Mouse (Mus musculus): ENCODE data around the gene Sf3a3.

Gene Sf3a3

DNA sequence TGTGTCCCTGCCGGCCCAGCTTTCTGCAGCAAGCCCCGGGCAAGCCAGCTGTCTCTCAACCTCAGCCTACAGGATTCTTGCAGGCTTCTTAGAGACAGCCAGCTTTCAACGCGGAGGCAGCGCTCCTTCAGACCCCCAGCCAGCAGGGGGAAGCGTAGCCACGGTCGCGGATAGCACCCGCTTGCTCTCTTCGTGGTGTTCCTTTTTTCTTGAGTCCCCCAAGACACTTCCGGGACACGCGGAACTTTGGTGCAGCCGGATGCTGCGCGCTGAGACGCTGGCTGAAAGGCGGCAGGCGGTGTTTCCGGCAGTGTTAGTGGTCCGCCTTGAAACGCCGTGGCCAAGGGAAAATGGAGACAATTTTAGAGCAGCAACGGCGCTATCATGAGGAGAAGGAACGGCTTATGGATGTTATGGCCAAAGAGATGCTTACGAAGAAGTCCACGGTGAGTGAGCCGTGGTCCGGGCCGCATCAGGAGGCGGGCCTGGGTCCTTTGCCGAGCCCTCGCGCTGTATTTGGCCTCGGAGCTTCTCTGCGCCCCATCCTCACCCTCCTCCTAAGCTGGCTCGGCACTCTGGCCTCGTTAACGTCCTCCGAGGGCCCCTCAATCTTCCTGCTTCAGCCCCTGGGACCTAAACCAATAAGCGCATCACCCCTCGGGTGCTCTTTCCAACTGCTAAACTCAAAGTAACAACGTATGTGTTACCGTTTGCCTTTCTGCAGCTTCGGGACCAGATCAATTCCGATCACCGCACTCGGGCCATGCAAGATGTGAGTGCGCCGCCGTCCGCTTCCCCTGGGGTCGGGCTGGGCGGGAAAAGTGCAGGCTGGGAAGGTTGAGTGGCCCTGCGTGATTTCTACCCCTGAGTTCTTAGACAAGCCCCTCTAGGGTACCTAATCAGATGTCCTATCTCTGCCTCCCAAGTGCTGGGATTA is at the start of gene Sf3a3:
Gene Sf3a3 (plus strand): TSS at position 232 of the 937 bp plus-strand sequence.
- peak; percentile 93 to 95 for DNase-seq (ENCODE audit: low spot score in 2 of 2)

DNA sequence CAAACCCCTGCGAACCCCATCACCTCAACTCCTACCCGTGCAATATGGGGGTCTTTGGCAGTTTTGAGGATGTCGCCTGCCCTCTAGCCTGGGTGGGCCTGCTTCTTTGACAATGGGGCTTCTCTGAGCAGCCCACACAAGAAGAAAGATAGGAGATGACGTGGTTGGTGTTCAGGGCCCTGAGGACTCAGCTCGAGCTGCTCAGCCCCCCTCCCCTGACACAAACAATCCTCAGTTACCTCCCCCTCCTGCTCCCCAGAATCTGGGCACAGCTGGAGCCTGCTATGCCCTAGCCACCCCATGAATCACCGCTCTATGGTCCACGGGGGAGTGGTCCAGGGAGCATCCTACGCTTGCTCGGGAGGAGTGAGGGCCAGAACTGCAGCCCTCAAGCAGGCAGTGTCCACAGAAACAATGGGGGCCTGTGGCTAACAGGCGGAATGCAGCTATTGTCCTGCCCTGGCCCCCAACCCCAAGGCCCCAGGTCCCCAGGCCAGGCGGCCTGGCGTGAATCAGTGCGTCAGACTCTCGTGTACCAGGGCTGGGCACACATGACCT is 47.0 kb upstream of the Sf3a3 start:
- DNase-seq (ENCODE audit: low spot score in 2 of 2) = no peak

DNA sequence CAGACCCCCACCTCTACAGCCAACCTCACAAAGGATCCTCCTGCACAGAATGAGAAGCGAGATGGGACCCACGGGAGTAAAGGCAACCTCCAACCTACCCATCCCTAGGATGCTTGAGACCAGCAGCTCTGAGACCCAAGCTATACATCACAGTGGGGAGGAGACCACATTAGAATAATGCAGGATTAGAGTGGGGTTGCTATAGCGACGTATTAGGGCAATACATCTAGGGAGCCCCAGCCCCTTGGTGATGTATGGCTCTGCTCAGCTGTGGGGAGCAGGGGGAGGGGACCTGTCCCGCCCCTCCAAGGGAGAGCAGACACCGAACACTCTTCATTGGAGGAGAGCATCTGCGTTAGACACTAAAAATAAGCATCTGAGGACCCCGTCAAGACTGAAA is 46.5 kb upstream of the Sf3a3 start:
- DNase-seq (ENCODE audit: low spot score in 2 of 2) = no peak

DNA sequence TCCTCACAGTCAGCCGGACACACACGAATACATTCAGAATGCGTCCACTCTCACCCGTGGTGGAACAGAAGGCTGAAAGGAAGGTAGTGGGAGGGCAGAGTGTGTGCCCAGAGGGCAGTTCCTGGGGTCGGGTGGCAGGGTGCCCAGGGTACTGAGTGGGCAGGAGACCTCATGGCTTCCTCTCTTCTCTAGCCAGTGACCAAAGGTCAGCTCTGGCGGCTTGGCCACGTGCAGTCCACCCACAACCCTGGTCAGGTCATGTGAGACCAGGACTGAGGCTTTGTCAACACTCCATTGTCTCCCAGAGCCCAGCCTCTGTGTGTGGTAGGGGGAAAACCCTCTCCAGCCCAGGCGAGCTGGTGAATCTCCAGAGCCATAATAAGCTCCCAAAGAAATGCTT is 44.3 kb upstream of the Sf3a3 start:
- DNase-seq (ENCODE audit: low spot score in 2 of 2) = no peak

DNA sequence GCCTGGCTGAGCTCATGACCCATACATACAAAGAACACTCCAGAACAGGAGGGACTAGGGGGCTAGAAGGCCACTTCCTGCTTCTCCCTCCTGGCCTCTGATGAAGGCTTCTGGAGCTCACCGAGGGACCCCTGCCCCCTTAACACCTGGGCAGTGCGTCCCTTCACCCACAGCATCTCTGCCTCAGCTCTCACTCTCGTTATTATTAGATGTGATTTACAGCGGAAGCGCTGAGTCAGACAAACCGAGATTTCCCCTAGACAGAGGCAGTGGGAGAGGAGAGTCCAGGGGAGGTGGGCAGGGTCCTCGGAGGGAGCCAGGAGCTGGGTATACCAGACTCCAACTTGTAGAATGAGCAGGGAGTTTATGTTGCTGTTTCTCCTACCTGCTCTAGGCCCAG is 43.0 kb upstream of the Sf3a3 start:
- no peak for DNase-seq (ENCODE audit: low spot score in 2 of 2)

DNA sequence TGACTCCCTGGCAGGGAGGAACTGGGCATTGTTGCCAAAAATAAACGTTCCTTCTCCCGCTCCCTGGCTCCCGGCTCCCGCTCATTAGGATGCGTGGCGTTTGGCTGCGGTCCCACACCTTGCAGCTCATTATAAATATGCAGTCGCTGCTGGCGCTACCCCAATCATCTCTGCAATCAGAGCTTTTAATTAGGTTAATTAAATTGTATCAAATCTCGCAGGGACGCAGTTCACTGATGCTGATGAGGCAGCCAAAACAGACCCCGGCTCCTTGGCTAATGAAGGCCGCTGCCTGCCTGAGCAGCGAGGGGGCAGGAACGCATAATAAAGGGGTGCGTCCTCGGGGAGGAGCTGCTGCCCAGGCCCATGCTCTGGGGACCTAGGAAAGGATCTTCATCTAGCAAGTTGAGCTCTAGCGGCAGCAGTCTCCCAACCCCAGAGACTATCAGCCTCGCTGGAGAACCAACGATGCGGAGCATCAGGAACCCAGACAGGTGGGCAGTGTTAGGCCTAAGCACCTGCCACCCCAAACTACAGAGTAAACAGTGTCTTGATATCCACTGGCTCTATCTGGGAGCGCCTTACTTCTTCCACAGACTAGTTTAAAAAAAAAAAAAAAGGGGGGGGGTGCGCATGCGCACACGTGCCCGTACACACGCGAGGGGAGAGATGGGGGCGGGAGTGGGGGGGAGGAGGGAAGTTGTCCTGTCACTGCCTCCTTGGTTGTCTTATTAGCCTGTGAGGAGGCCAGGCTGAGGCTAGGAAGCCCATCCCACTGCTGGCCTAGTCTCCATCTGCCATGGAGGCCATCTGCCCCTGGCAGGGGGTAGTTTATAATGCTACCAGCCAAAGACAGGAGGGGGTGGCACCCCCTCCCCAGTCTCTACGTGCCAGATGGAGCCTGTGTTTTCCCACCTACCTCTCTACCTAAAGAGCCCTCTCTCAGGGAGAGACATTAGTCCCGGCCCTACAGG is 41.9 kb upstream of the Sf3a3 start:
- no peak for DNase-seq (ENCODE audit: low spot score in 2 of 2)

DNA sequence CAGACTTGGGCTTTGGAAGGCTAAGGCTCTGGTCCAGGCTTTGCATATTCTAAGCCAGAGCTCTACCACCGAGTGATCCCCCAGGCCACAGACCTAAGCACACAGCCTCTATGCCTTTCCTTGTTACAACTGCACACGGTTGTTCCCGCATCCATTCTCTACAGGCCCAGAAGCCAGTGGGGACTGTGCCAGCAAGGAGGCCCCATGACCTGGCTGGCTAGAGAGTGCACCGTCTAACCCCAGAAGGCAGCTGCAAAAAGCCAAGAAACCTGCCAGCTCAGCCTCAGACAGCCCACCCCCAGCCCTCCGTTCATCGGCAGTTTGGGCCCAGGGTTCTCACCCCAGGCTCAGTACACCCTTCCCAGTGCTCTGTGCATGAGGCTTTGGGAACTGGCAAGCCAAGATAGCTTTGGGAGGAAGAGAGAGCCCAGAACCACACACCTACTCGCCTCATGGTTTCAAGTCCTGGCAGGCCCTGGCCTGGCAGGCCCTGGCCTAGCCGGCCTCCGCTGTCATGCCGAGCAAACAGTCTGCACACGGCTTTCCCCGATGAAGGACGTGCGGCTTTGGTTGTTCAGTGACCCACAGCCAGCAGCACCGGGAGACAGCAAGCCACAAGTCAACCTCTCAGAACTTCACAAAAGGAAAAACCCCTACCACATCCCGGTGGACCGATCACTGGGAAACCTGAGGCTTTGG is 40.1 kb upstream of the Sf3a3 start:
- no peak for DNase-seq (ENCODE audit: low spot score in 2 of 2)

DNA sequence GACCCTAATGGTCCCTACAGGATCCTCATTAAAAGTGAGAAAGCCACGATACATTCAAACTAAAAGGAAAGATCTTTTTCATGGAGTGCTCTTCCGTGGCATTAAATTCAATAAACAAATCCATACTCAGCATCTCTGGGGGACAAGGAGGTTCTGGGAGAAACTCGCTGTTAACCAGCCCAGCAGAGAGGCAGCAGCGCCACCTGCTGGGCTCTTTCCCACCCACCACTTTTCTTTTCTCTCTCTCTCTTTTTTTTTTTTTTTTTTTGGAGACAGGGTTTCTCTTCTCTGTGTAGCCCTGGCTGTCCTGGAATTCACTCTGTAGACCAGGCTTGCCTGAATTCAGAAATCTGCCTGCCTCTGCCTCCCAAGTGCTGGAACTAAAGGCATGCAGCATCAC is 39.5 kb upstream of the Sf3a3 start:
- DNase-seq (ENCODE audit: low spot score in 2 of 2) = no peak

DNA sequence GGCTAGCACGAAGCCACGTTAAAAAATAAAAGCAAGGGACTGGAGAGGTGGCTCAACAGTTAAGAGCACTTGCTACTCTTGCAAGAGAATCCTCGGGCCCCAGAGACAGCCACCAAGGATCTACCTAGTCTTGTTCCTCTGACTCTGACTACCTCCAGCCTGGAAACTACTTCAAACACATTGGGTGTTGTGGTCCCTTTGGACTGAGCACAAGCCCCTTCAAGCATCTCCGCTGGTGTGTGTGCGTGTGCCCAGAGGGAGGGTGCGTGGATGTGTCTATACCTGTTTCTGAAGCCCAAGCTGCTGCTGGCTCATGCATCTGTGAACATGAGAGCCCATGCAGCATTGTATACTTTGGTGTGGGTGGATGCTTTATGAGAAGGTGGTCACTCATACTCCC is 38.6 kb upstream of the Sf3a3 start:
- DNase-seq (ENCODE audit: low spot score in 2 of 2) = no peak

DNA sequence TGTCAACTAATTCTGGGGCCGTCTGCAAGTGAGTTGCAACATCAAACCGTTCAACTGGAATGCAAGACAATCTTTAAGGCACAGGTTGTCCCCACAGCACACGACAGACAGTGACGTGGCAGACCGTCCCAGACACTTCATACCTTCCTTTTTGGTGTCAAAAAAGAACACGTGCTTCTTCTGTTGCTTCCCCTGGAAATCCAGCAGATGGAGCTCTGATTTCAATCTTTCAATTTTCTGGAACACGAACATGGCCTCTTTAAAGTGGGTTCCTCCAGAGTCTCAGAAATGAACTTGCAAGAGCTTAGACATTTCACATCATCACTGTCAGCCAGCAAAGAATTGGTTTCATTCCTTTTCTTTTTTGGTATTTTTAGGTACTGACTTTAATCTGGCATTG is 32.3 kb upstream of the Sf3a3 start:
- DNase-seq (ENCODE audit: low spot score in 2 of 2) = no peak

DNA sequence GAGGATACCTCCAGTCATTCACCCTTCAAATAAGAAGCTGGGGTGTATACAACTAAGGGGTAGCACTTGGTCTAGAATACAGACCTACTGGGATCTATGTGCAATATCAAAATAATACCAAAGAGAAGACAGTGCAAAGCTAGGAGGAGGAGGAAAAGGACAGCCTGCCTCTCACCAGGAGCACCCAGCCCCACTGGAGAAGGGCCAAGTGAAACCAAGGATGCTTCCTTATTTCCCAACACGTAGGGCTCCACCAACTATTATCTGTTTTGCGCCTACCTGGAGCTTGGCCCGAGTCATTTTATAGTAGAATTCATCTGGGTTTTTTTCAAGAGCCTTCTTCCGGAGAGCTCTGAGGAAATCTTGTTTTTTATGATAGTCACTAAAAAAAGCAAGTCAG is 31.1 kb upstream of the Sf3a3 start:
- DNase-seq (ENCODE audit: low spot score in 2 of 2) = no peak

DNA sequence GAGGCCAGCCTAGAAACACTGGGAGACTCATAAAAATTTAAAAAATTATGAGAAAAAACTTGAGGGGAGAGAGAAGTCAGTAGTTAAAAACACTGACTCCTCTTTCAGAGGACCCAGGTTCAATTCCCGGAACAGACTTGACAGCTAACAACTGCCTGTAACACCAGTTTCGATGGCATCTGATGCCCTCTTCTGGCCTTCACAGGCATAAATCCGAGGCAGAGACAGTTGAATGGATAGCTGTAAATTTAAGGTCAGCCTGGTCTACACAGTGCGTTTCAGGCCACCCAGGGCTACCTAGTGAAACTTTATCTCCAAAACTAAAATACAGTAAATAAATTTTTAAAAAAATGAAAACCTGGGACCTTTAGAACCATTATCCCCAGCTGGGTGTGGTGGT is 29.6 kb upstream of the Sf3a3 start:
- no peak for DNase-seq (ENCODE audit: low spot score in 2 of 2)

DNA sequence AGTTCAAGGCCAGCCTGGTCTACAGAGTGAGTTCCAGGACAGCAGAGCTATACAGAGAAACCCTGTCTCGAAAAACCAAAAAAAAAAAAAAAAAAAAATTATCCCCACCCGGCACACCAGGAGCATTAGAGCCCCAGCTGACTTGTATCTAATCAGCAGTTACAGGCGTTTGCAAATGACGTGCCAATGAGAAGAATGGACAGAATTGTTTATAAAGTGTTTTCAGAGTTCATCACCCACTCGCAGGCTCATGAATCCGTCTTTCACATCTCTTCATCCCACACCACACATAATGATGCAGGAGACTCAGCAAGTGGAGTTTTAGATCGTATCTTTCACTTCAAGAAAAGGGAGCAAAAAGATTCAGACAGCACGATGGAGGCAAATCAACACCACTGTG is 29.1 kb upstream of the Sf3a3 start:
- DNase-seq (ENCODE audit: low spot score in 2 of 2) = no peak

DNA sequence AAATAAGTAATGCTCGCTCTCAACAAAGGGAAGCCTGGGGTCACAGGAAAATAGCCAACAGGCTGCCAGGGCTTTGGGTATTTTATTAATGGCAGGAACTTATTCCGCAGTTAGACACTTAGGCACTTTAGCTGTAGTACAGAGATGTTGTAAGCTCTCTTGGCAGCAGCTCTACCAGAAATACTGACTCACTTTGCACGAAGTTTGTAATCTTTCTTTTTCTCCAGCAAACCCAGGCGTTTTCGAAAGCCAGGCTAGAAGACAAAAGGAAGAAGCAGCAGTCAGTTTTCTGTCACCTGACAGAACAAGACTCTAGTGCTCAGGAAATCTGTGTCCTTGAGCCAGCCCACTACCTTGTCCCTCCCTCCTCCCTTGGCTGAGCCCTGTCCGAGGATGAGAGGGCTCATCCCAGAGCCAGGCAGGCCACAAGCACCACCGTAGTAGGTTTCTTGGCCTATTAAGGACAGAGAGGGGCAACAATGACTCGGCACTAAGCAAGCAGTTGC is 28.6 kb upstream of the Sf3a3 start:
- no peak for DNase-seq (ENCODE audit: low spot score in 2 of 2)

DNA sequence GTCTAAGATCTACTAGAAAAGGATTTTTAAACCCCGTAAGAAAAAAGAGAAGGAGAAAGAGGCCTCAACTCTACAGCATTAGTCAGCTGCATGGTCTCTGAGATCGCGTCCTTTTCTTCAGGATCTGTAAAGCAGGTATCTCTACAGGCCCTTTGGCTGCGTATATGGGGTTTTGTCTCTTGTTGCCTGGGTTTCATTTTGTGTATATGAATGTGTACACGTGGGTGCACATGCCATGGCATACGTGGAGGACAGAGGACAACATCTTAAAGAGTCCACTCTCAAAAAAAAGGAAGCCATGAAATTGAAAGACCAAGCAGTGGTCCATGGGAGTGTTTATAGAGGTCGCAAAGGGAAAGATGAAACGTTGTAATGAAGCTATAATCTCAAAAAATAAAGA is 23.1 kb upstream of the Sf3a3 start:
- no peak for DNase-seq (ENCODE audit: low spot score in 2 of 2)

DNA sequence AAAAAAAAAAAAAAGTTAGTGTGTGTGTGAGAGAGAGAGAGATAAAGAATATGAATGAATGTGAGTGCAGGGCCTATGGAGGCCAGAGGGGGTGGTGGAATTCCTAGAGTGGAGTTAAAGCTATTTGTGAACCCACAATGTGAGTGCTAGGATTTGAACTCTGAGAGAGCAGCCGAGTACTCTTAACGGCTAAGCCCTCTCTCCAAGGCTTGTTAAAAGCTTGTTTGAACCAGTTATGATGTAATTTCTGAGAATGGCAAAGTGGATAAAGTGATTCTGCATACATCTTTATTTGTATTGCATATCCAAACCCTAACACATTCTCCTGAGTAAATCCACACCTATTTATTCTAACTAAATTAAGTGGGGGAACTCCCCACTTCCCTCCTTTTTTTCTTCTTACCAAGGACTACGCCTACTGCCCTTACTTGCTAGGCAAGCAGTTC is 22.1 kb upstream of the Sf3a3 start:
- no peak for DNase-seq (ENCODE audit: low spot score in 2 of 2)

DNA sequence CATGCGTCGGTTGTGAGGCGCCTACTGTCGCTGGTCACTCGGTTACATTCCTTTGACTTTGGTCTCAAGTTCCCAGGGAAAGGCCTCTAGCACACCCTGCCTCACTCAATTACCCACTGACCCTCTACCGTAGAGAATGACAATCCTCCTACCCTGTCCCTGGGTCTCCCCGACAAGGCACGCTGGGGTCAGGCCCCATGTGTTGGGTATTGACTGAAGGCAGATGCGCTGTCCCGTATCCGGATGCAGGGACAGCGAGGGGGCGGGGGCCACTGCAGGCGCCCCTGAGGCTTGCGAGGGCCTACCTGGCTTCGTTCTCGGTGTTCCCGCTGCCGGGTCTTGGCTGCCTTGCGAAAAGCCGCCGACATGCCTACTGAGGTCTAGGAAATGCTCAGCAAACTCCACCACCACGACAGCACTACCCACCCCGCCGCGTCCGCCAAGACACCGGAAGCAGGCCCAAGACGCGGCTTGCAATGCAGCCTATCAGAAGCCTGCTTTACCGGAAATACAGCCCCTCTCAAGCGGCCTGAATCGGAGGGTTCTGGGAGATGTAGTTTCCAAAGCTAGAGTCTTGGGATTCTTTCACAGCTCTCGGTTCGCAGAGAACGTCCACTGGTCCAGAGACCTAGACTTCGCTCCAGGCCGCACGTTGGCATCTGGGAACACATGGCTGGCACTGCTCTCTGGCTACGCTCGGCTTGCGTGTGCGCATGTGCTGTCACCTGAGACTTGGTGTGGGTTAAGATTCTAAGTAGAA is 21.3 kb upstream of the Sf3a3 start, which contains the start of gene Utp11:
Gene Utp11 (minus strand): TSS at position 466 of the 760 bp plus-strand sequence.
- DNase-seq (ENCODE audit: low spot score in 2 of 2) = peak; percentile 80 to 84

DNA sequence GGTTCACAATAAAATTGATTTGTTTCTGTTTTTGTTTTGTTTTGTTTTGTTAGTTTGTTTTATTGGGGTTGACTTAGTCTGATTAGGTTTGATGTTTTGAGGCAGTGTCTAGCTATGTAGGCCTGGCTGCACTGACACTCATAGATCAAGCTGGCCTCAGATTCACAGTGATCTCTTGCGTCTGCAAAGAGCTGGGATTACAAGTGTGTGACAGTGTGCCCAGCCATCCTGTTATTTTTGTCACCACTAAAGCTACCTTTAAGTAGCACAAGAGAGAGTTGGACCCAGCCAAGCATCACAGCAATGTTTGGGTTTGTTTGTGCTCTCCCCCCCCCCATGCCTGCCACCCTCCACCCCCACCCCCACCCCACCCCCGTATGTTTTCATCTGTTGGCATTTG is 20.0 kb upstream of the Sf3a3 start:
- DNase-seq (ENCODE audit: low spot score in 2 of 2) = no peak

DNA sequence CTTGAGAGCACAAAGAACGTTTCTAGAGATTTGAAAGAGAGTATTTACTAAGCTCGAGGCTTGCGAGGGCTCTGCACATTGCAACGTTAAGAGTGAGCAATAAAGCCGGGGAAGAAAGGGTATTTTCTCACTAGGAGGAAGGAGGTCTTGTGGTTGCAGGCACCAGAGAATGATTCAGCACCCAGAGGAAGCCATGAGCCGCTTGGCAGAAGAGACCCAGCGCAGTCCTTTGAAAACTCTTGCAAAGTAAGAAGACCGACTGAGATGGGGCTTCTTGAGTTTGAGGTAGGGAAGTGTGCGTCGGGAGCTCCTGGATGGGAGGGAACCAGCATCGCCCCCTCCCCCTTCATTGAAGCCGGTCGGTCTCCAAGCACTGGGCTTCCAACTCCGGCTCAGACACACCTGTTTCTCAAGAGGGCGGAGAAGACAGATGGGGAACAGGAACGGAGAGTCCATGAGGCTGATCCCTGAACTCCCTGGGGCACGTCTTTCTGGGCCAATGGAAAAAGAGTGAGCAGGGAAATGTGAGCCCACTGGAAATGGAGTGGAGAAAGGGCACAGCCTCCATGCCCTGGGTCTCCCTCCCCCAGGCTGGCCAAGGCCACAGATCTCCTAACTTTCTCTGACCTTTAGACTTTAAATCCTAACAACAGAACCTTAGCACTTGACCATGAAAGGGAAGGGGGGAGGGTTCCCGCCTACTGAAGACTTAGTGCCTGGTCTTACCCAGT is 18.6 kb upstream of the Sf3a3 start:
- peak in 1 of 2 experiments; percentile 47 for DNase-seq (ENCODE audit: low spot score in 2 of 2)

DNA sequence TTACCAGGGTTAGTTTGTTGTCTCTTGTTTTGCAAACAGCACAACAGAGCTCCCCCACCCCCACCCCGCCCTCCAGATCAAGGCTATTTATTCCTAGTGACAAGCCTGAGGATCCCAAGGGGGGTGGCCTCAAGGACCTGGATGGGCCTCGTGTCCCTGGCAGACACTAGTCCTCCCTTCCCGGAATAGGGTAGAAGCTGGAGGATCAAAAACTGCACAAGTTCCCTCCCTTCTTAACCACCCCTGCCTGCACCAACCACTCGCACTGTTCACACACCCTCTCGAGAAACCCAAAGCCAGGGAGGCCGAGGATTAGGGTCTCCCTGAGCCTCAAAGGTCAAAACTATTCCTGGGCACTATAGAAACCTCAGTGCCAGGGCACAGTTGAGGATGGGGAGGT is 14.8 kb upstream of the Sf3a3 start:
- no peak for DNase-seq (ENCODE audit: low spot score in 2 of 2)

All from thymus, postnatal 10 days (tissue).